Mouse (Mus musculus) small intestine, adult 2 months (tissue): ENCODE data around the gene Zfyve28.

Experiments
- CTCF ChIP-seq: fragments of 200-500 bp; IDR thresholded peaks from 2 replicates; pipeline ENCODE4 v1.5.1; 2012; ENCODE audit warnings: low read depth, mild to moderate bottlenecking, control low read depth, inconsistent platforms, low read length, moderate library complexity, mixed read lengths; ENCODE audit not compliant: insufficient replicate concordance, insufficient read length; ENCODE audit errors: extremely low read depth
- POLR2A ChIP-seq: fragments of 200-500 bp; IDR thresholded peaks from 2 replicates; pipeline ENCODE4 v1.6.1; 2012; ENCODE audit warnings: low read depth, mild to moderate bottlenecking, control low read depth, inconsistent platforms, low read length, moderate library complexity

DNA sequence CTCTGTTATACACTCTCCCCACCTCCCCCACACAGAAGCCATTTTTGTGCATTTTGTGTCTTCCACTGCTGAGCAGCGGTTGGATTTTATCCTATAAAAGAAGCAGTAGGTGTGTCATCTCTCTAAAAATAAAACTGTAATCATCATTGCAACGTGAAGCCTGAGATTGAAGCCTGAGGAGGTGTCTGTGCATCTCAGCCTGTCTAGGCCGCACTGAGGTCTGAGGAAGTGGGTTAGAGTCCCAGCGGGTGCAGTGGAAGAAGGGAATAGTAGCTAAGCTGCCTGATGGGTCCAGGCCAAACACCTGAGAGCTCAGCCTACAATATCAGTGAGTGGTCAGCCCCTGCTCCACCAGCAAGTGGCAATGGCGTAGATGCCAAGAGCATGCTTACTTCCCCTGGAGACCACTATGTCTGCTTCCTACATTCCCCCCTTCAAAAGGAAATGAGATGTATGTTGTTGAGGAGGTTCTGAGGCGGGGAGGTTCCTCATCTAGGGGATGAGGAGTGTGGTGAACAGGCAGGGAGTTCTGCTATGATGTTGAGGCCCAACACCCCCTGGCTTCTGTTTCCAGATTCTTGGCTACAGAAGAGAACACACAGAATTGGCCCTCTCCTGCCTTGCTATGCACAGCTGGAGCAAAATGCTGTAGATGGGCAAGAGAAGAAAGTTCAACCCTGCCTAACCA, 93.1 kb downstream of the Zfyve28 start:
- TF ChIP-seq POLR2A (no peak), CTCF (no peak)
